Mouse (Mus musculus): ENCODE measurements around the gene Psors1c2. TPM values are rescaled to one million over a fixed set of nuclear protein-coding genes. Genes with fewer than 3 reads are reported as not detected.
"Not testable (repeated sequence)": the region's sequence is repeated elsewhere in the genome, so short reads cannot be mapped to it uniquely, and the experiment has no call there.

Psors1c2 gene
- polyA plus RNA-seq, 1 experiment from 2014 or later, result 1.4 TPM

GRCm38 (mm10) chr17:35506881-35507280, 26.1 kb upstream of the Psors1c2 start:
- H3K9me3 ChIP-seq, result no peaks in the 10 kb centered on the region
- peaks cover 38% of the 10 kb centered on the region for H3K27me3 ChIP-seq (replicated peaks)
- no peak overlapping the region for H3K27ac ChIP-seq
- peaks cover 9% of the 10 kb centered on the region for H3K4me1 ChIP-seq
- no peak overlapping the region for H3K9ac ChIP-seq
- 19% methylated on average over 10 of the region's 10 CpGs for WGBS
- ATAC-seq (ENCODE audit: low FRiP score, low read depth), result no peak
- no peak overlapping the region for H3K4me2 ChIP-seq (replicated peaks)
- no peak overlapping the region for H3K4me3 ChIP-seq
- H3K36me3 ChIP-seq, result no peaks in the 10 kb centered on the region

- Histone ChIP-seq H3K27ac (no peak overlapping the region), H3K36me3 (no peaks in the 10 kb centered on the region), H3K9me3 (no peaks in the 10 kb centered on the region), H3K4me3 (no peak overlapping the region), H3K4me1 (peaks cover 9% of the 10 kb centered on the region), H3K27me3 (replicated peaks) (peaks cover 38% of the 10 kb centered on the region), H3K4me2 (replicated peaks) (no peak overlapping the region), H3K9ac (no peak overlapping the region)
- WGBS, result 26% methylated on average over 13 of the region's 13 CpGs
- ATAC-seq (ENCODE audit: low FRiP score, low read depth), result no peak
These were observed 25.3 kb upstream of the Psors1c2 start for GRCm38 (mm10) chr17:35507556-35508260.

- not testable (repeated sequence) for H3K9ac ChIP-seq; H3K36me3 ChIP-seq; ATAC-seq (ENCODE audit: low FRiP score, low read depth); H3K4me1 ChIP-seq; H3K27ac ChIP-seq; H3K9me3 ChIP-seq; H3K4me3 ChIP-seq; H3K4me2 ChIP-seq (replicated peaks)
- peaks cover 38% of the 10 kb centered on the region for H3K27me3 ChIP-seq (replicated peaks)
- WGBS, result 58% methylated on average over 5 of the region's 5 CpGs
These were observed 24.7 kb upstream of the Psors1c2 start for GRCm38 (mm10) chr17:35508279-35508678.

- Histone ChIP-seq H3K9ac (no peak overlapping the region), H3K27ac (no peak overlapping the region), H3K9me3 (no peaks in the 10 kb centered on the region), H3K4me3 (no peak overlapping the region), H3K36me3 (no peaks in the 10 kb centered on the region), H3K4me1 (peaks cover 7% of the 10 kb centered on the region), H3K4me2 (replicated peaks) (no peak overlapping the region), H3K27me3 (replicated peaks) (peaks cover 35% of the 10 kb centered on the region)
- 52% methylated on average over 8 of the region's 8 CpGs for WGBS
- no peak for ATAC-seq (ENCODE audit: low FRiP score, low read depth)
These were observed 23.7 kb upstream of the Psors1c2 start for GRCm38 (mm10) chr17:35509284-35509683.

- Histone ChIP-seq H3K4me3 (no peak overlapping the region), H3K9me3 (no peaks in the 10 kb centered on the region), H3K36me3 (no peaks in the 10 kb centered on the region), H3K27ac (no peak overlapping the region), H3K4me1 (peaks cover 32% of the 10 kb centered on the region), H3K9ac (no peak overlapping the region), H3K27me3 (replicated peaks) (0 out of 2 replicates have a peak, but pooled peaks cover under 1% of the 10 kb centered on the region), H3K4me2 (replicated peaks) (no peak overlapping the region)
- no peak for ATAC-seq (ENCODE audit: low FRiP score, low read depth)
- WGBS, result 91% methylated on average over 7 of the region's 7 CpGs
These were observed 19.9 kb upstream of the Psors1c2 start for GRCm38 (mm10) chr17:35512916-35513626.

- H3K27ac ChIP-seq, result no peak overlapping the region
- H3K4me2 ChIP-seq (replicated peaks), result peak overlapping the region; percentile 89; the same call in 1 of the 2 replicates
- no peaks in the 10 kb centered on the region for H3K36me3 ChIP-seq
- H3K9me3 ChIP-seq, result no peaks in the 10 kb centered on the region
- no peaks in the 10 kb centered on the region for H3K27me3 ChIP-seq (replicated peaks)
- peaks cover 36% of the 10 kb centered on the region for H3K4me1 ChIP-seq
- 17% methylated on average over 2 of the region's 2 CpGs for WGBS
- ATAC-seq (ENCODE audit: low FRiP score, low read depth), result no peak
- no peak overlapping the region for H3K4me3 ChIP-seq
- no peak overlapping the region for H3K9ac ChIP-seq
These were observed 19.1 kb upstream of the Psors1c2 start for GRCm38 (mm10) chr17:35513886-35514285.

GRCm38 (mm10) chr17:35514756-35515155, 18.2 kb upstream of the Psors1c2 start:
- ATAC-seq (ENCODE audit: low FRiP score, low read depth), result no peak
- H3K4me2 ChIP-seq (replicated peaks), result peak overlapping the region; percentile 89
- WGBS, result 49% methylated on average over 6 of the region's 6 CpGs
- H3K9me3 ChIP-seq, result no peaks in the 10 kb centered on the region
- H3K27ac ChIP-seq, result no peak overlapping the region
- 0 out of 2 replicates have a peak overlapping the region, but pooled peaks have one; percentile 22 for H3K9ac ChIP-seq
- peaks cover 36% of the 10 kb centered on the region for H3K4me1 ChIP-seq
- no peaks in the 10 kb centered on the region for H3K27me3 ChIP-seq (replicated peaks)
- no peaks in the 10 kb centered on the region for H3K36me3 ChIP-seq
- no peak overlapping the region for H3K4me3 ChIP-seq

- no peaks in the 10 kb centered on the region for H3K27me3 ChIP-seq (replicated peaks)
- H3K4me1 ChIP-seq, result peaks cover 36% of the 10 kb centered on the region
- peak overlapping the region; percentile 54 for H3K9ac ChIP-seq
- peak; percentile 45 for ATAC-seq (ENCODE audit: low FRiP score, low read depth)
- H3K4me3 ChIP-seq, result peak overlapping the region; percentile 51
- no peak overlapping the region for H3K27ac ChIP-seq
- H3K4me2 ChIP-seq (replicated peaks), result peak overlapping the region; percentile 89
- no peaks in the 10 kb centered on the region for H3K36me3 ChIP-seq
- no peaks in the 10 kb centered on the region for H3K9me3 ChIP-seq
- WGBS, result 7% methylated on average over 25 of the region's 25 CpGs
These were observed 16.9 kb upstream of the Psors1c2 start for GRCm38 (mm10) chr17:35515911-35516640.

GRCm38 (mm10) chr17:35516652-35517500, 16.1 kb upstream of the Psors1c2 start, which contains the start of the genes Tcf19 and Cchcr1:
Gene Tcf19, minus strand, starts transcription at chr17:35516824.
Gene Cchcr1, plus strand, starts transcription at chr17:35517100.
- peak; percentile 91 for ATAC-seq (ENCODE audit: low FRiP score, low read depth)
- under 1% methylated on average over 67 of the region's 67 CpGs for WGBS
- H3K27ac ChIP-seq, result no peak within 1 kb of the TSS

GRCm38 (mm10) chr17:35517526-35517925, 15.5 kb upstream of the Psors1c2 start:
- no peak for ATAC-seq (ENCODE audit: low FRiP score, low read depth)
- Histone ChIP-seq H3K4me1 (peaks cover 36% of the 10 kb centered on the region), H3K36me3 (no peaks in the 10 kb centered on the region), H3K4me3 (peak overlapping the region; percentile 51), H3K27me3 (replicated peaks) (no peaks in the 10 kb centered on the region), H3K27ac (no peak overlapping the region), H3K9ac (peak overlapping the region; percentile 54; the same call in 1 of the 2 replicates), H3K9me3 (no peaks in the 10 kb centered on the region), H3K4me2 (replicated peaks) (peak overlapping the region; percentile 89)
- 9% methylated on average over 12 of the region's 12 CpGs for WGBS

More at GRCm38 (mm10) chr17:35516652-35517500, 16.1 kb upstream of the Psors1c2 start, which contains the start of the genes Tcf19 and Cchcr1:
- peaks cover 36% of the 10 kb centered on the region for H3K4me1 ChIP-seq
- H3K36me3 ChIP-seq, result no peaks in the 10 kb centered on the region
- H3K4me3 ChIP-seq, result peak within 1 kb of the TSS; percentile 51
- peak within 1 kb of the TSS; percentile 54 for H3K9ac ChIP-seq
- no peaks in the 10 kb centered on the region for H3K9me3 ChIP-seq
- H3K27me3 ChIP-seq (replicated peaks), result no peaks in the 10 kb centered on the region
- peak within 1 kb of the TSS; percentile 89 for H3K4me2 ChIP-seq (replicated peaks)

- peaks cover 31% of the 10 kb centered on the region for H3K36me3 ChIP-seq
These were observed 8.6 kb upstream of the Psors1c2 start for GRCm38 (mm10) chr17:35524354-35524753.

More at GRCm38 (mm10) chr17:35524354-35524753, 8.6 kb upstream of the Psors1c2 start:
- ATAC-seq (ENCODE audit: low FRiP score, low read depth), result no peak
- Histone ChIP-seq H3K9me3 (no peaks in the 10 kb centered on the region), H3K9ac (no peak overlapping the region), H3K4me3 (no peak overlapping the region), H3K4me1 (no peaks in the 10 kb centered on the region), H3K4me2 (replicated peaks) (no peak overlapping the region), H3K27me3 (replicated peaks) (no peaks in the 10 kb centered on the region), H3K27ac (no peak overlapping the region)
- WGBS, result 89% methylated on average over 9 of the region's 9 CpGs
